Mouse (Mus musculus): ENCODE measurements at regions not wholly inside any gene's neighbourhood (a gene's known extent, or its start where the extent isn't known, plus 50 kb on each side); places are given as distances from the start of the nearest gene placed in this dataset.
A peak's percentile ranks its signal among the peaks of the same experiment; 100 is the strongest.

DNA sequence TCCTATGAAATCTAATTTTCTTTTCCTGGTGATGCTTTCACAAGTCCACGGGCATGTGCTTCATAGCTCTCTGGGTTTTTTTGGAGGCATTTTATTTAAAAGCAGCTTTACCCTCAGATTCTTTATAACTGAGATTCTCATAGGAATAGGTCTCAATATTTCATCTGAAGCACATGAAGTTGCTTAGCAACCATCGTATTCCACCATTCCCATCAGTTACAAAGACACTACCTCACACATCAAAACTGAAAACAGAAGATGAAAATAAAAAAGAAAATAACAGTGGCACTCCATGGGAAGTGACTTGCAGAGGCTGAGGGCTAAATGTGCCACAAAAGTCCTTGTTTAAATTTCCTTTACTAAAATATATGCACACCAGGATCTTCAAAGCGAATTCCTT, 384.0 kb upstream of the 1700015G11Rik start:
- DNase-seq: no peak

- DNase-seq: peak; percentile 5
Observed at GRCm38 (mm10) chr7:52391793-52392192, 376.3 kb upstream of the 1700015G11Rik start.
